Mouse (Mus musculus) cerebellum, postnatal 4 days (tissue): ENCODE results near the gene Vmn1r49.
"Not testable (repeated sequence)": the region's sequence is repeated elsewhere in the genome, so short reads cannot be mapped to it uniquely, and the experiment has no call there.

Experiments used
- DNase-seq, 2 experiments: peaks; one replicate each; pipeline ENCODE4 v3.0.0; 2022; ENCODE audit warnings: low spot score in 2 of 2, mixed read lengths in 1 of 2

The Vmn1r49 gene

DNA sequence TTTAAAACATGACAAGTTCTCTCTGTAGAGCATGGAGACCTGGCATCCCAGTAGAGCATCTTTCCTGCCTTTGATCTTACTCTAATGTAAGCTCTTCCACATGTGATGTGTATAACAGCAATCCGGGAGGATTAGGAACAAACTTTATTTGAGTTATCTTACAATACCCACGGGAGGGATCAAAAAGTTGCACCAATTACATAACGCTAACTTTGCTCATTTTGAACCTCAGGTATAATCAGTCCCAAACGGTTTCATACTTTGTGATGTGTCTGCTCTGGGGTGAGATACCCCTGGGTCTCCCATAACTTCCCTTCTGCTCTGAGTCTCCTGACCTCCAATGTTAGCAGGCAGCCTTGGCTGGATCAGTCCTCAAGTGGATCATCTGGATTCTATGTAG, at the start of gene Vmn1r49:
Gene Vmn1r49, minus strand, starts transcription at position 101 of the 400 bp plus-strand sequence.
- DNase-seq: no peak

DNA sequence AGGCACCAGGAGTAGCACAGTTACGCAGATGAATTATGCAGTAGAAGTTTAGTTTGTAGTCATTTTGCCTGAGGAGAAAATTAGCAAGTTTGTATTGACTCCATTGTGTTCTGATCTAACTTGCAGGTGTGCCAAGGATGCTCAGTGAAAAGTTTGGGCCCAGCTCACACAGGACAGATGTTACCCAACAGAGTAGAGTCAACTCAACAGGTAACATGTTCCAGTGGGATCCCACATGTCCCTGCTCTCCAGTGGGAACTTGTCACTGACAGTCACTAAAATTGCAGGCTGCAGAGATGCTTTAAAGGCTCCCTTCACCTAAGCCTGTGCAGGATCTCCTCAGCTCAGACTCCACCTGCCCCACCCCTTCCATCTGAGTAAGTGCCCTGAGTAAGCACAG, 44.0 kb upstream of the Vmn1r49 start, which contains the start of gene Vmn1r51:
Gene Vmn1r51, plus strand, starts transcription at position 301 of the 400 bp plus-strand sequence.
- not testable (repeated sequence) for DNase-seq

DNA sequence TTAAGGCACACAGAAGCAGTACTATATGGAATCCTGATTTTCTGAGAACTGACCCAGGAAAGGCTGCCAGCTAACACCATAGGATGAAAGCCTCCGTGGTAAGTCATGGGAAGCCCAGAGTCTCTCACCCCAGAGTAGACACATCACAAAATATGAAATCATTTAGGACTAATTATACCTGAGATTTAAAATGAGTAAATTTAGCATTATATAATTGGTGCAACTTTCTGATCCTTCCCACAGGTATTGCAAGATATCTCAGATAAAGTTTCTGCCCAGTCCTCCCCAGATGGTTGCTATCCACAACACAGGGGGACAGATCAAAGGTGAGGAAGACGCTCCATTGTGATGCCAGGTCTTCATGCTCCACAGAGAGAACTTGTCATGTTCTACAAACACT, 22.8 kb upstream of the Vmn1r49 start, which contains the start of gene Vmn1r50:
Gene Vmn1r50, plus strand, starts transcription at position 301 of the 400 bp plus-strand sequence.
- no peak for DNase-seq

DNA sequence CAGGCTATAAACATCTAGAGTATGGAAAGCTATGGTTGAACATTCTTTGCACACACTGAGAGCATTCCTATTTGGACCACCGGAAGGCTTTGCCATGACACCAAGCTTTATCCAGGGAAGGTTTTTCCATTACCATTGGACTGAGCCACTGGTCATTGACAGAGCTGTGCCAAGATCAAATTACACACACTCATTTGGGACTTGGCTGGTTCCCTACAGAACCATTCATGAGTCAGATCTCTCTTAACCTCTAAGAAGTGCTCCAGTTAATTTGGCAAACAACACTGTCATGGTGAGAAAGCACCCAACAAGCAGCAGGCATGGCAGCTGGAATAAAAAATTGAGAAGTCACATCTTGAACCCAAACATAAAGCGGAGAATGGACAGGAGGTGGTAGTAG, 22.3 kb upstream of the Vmn1r49 start:
- DNase-seq: no peak

DNA sequence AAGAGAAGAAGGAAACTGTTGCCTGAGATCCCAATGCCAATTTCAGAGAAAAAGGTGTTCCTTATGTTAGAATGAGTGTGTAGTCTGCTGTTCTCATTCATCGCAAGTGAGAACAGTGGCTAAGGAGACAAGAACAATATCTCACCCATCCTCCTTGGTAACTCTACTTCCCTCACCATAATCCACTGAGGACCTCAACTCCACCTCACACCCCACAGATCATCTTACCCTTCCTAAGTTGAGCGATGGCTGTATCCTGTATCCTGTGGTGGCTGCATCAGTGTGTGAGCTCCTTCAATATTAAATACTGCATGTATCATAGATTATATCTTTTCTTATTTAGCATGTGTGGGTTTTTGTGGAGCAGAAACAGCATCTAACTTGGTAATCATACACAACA, 41.6 kb downstream of the Vmn1r49 start, which contains the start of gene Vmn1r48:
Gene Vmn1r48, minus strand, starts transcription at position 101 of the 400 bp plus-strand sequence.
- not testable (repeated sequence) for DNase-seq
